Mouse (Mus musculus) midbrain, embryonic 10.5 days (tissue): ENCODE data around the gene Ube2h. TPM values are rescaled to one million over a fixed set of nuclear protein-coding genes. Genes with fewer than 3 reads are reported as not detected.
A peak's percentile ranks its signal among the peaks of the same experiment; 100 is the strongest.

Experiments
- DNase-seq: peaks from one replicate; pipeline ENCODE4 v3.0.0-alpha.2; 2017; ENCODE audit warnings: low spot score
- H3K27ac ChIP-seq: fragments of 300-500 bp; sonication (generic); replicated peaks from 2 replicates; pipeline ENCODE4 v1.5.1; 2016; ENCODE audit warnings: mild to moderate bottlenecking
- H3K27me3 ChIP-seq: fragments of 300-500 bp; sonication (generic); 2 replicates; pipeline ENCODE4 v1.6.1; 2016; ENCODE audit warnings: low read depth, mild to moderate bottlenecking; ENCODE audit not compliant: poor library complexity, severe bottlenecking
- H3K36me3 ChIP-seq: fragments of 300-500 bp; sonication (generic); 2 replicates; pipeline ENCODE4 v1.6.1; 2016; ENCODE audit warnings: mild to moderate bottlenecking, moderate library complexity
- H3K4me1 ChIP-seq: fragments of 300-500 bp; sonication (generic); 2 replicates; pipeline ENCODE4 v1.6.1; 2016
- H3K4me3 ChIP-seq: fragments of 300-500 bp; sonication (generic); 2 replicates; pipeline ENCODE4 v1.5.1; 2016; ENCODE audit warnings: mild to moderate bottlenecking, moderate library complexity
- H3K9me3 ChIP-seq: fragments of 300-500 bp; sonication (generic); replicated peaks from 2 replicates; pipeline ENCODE4 v1.6.1; 2016; ENCODE audit warnings: mild to moderate bottlenecking
- WGBS: fragments of 180-500 bp; shearing (Covaris S2); methylation state at CpG from one replicate; pipeline ENCODE4 v1.1.7; 2016; 5-methylcytosine and 5-hydroxymethylcytosine counted together
- polyA plus RNA-seq: library from polyadenylated mRNA; unstranded; fragments of >200 nt; fragmentation: Nextera tagmentation; extraction: Ambion mirVana; gene quantifications from 2 replicates; pipeline ENCODE4 v1.2.1, GENCODE M21; 2016

Ube2h gene
- polyA plus RNA-seq, 1 experiment from 2014 or later: 29.0 TPM

GRCm38 (mm10) chr6:30286642-30287041 is 17.7 kb downstream of the Ube2h start:
- no peaks in the 10 kb centered on the region for H3K9me3 ChIP-seq
- no peak for DNase-seq
- no peak overlapping the region for H3K27ac ChIP-seq
- H3K27me3 ChIP-seq: no peaks in the 10 kb centered on the region
- no peaks in the 10 kb centered on the region for H3K4me1 ChIP-seq
- H3K36me3 ChIP-seq: peaks cover 60% of the 10 kb centered on the region
- H3K4me3 ChIP-seq: no peak overlapping the region

- Histone ChIP-seq H3K36me3 (peaks cover 73% of the 10 kb centered on the region), H3K4me3 (no peak overlapping the region), H3K27ac (no peak overlapping the region), H3K9me3 (no peaks in the 10 kb centered on the region), H3K27me3 (no peaks in the 10 kb centered on the region), H3K4me1 (no peaks in the 10 kb centered on the region)
- DNase-seq: no peak
These were observed 20.2 kb downstream of the Ube2h start for GRCm38 (mm10) chr6:30284177-30284576.

- H3K27me3 ChIP-seq: no peaks in the 10 kb centered on the region
- 95% methylated on average over 2 of the region's 2 CpGs for WGBS
- H3K4me1 ChIP-seq: no peaks in the 10 kb centered on the region
- H3K27ac ChIP-seq: no peak overlapping the region
- no peak overlapping the region for H3K4me3 ChIP-seq
- DNase-seq: no peak
- H3K36me3 ChIP-seq: peaks cover 75% of the 10 kb centered on the region
- no peaks in the 10 kb centered on the region for H3K9me3 ChIP-seq
These were observed 22.0 kb downstream of the Ube2h start for GRCm38 (mm10) chr6:30282361-30282760.

GRCm38 (mm10) chr6:30278374-30278773 is 26.0 kb downstream of the Ube2h start:
- 82% methylated on average over 1 of the region's 1 CpGs for WGBS
- peaks cover 12% of the 10 kb centered on the region for H3K4me1 ChIP-seq

GRCm38 (mm10) chr6:30276882-30277281 is 27.5 kb downstream of the Ube2h start:
- Histone ChIP-seq H3K4me1 (peaks cover 27% of the 10 kb centered on the region), H3K36me3 (peaks cover 61% of the 10 kb centered on the region), H3K4me3 (no peak overlapping the region), H3K27ac (no peak overlapping the region), H3K9me3 (no peaks in the 10 kb centered on the region), H3K27me3 (no peaks in the 10 kb centered on the region)
- WGBS: 94% methylated on average over 7 of the region's 7 CpGs
- DNase-seq: no peak

More at GRCm38 (mm10) chr6:30278374-30278773, 26.0 kb downstream of the Ube2h start:
- DNase-seq: no peak
- H3K4me3 ChIP-seq: no peak overlapping the region
- no peaks in the 10 kb centered on the region for H3K9me3 ChIP-seq
- peaks cover 71% of the 10 kb centered on the region for H3K36me3 ChIP-seq
- H3K27ac ChIP-seq: no peak overlapping the region
- H3K27me3 ChIP-seq: no peaks in the 10 kb centered on the region

GRCm38 (mm10) chr6:30276375-30276774 is 28.0 kb downstream of the Ube2h start:
- no peaks in the 10 kb centered on the region for H3K9me3 ChIP-seq
- H3K27me3 ChIP-seq: no peaks in the 10 kb centered on the region
- WGBS: 86% methylated on average over 3 of the region's 3 CpGs
- H3K4me3 ChIP-seq: no peak overlapping the region
- H3K27ac ChIP-seq: no peak overlapping the region
- peaks cover 60% of the 10 kb centered on the region for H3K36me3 ChIP-seq
- peaks cover 32% of the 10 kb centered on the region for H3K4me1 ChIP-seq
- DNase-seq: no peak

- no peak overlapping the region for H3K27ac ChIP-seq
- H3K4me3 ChIP-seq: no peak overlapping the region
- peaks cover 32% of the 10 kb centered on the region for H3K4me1 ChIP-seq
- H3K9me3 ChIP-seq: no peaks in the 10 kb centered on the region
- no peak for DNase-seq
- 87% methylated on average over 5 of the region's 5 CpGs for WGBS
- H3K36me3 ChIP-seq: peaks cover 59% of the 10 kb centered on the region
- H3K27me3 ChIP-seq: no peaks in the 10 kb centered on the region
These were observed 29.0 kb downstream of the Ube2h start for GRCm38 (mm10) chr6:30275159-30275847.

- H3K27ac ChIP-seq: peak overlapping the region; percentile 14; the same call in 1 of the 2 replicates
- 39% methylated on average over 3 of the region's 3 CpGs for WGBS
These were observed 31.4 kb downstream of the Ube2h start for GRCm38 (mm10) chr6:30272911-30273310.

GRCm38 (mm10) chr6:30272338-30272905 is 31.9 kb downstream of the Ube2h start:
- H3K36me3 ChIP-seq: peaks cover 54% of the 10 kb centered on the region
- DNase-seq: no peak
- WGBS: 62% methylated on average over 11 of the region's 11 CpGs
- H3K27me3 ChIP-seq: no peaks in the 10 kb centered on the region
- H3K4me1 ChIP-seq: peaks cover 32% of the 10 kb centered on the region
- H3K27ac ChIP-seq: no peak overlapping the region
- H3K4me3 ChIP-seq: no peak overlapping the region
- no peaks in the 10 kb centered on the region for H3K9me3 ChIP-seq

More at GRCm38 (mm10) chr6:30272911-30273310, 31.4 kb downstream of the Ube2h start:
- DNase-seq: no peak
- Histone ChIP-seq H3K36me3 (peaks cover 52% of the 10 kb centered on the region), H3K9me3 (no peaks in the 10 kb centered on the region), H3K4me1 (peaks cover 32% of the 10 kb centered on the region), H3K4me3 (no peak overlapping the region), H3K27me3 (no peaks in the 10 kb centered on the region)

- no peak for DNase-seq
- H3K9me3 ChIP-seq: no peaks in the 10 kb centered on the region
- WGBS: 87% methylated on average over 5 of the region's 5 CpGs
- H3K27me3 ChIP-seq: no peaks in the 10 kb centered on the region
- H3K27ac ChIP-seq: no peak overlapping the region
- H3K4me3 ChIP-seq: no peak overlapping the region
- peaks cover 62% of the 10 kb centered on the region for H3K36me3 ChIP-seq
- H3K4me1 ChIP-seq: peaks cover 26% of the 10 kb centered on the region
These were observed 34.5 kb downstream of the Ube2h start for GRCm38 (mm10) chr6:30269846-30270245.

- no peak for DNase-seq
- Histone ChIP-seq H3K27ac (no peak overlapping the region), H3K27me3 (no peaks in the 10 kb centered on the region), H3K36me3 (peaks cover 68% of the 10 kb centered on the region), H3K4me1 (peaks cover 11% of the 10 kb centered on the region), H3K4me3 (no peak overlapping the region), H3K9me3 (no peaks in the 10 kb centered on the region)
- 92% methylated on average over 7 of the region's 7 CpGs for WGBS
These were observed 36.9 kb downstream of the Ube2h start for GRCm38 (mm10) chr6:30267486-30267885.

GRCm38 (mm10) chr6:30265402-30265801 is 38.9 kb downstream of the Ube2h start:
- DNase-seq: no peak
- no peak overlapping the region for H3K4me3 ChIP-seq
- H3K9me3 ChIP-seq: no peaks in the 10 kb centered on the region
- no peaks in the 10 kb centered on the region for H3K27me3 ChIP-seq
- WGBS: 93% methylated on average over 4 of the region's 4 CpGs
- H3K4me1 ChIP-seq: no peaks in the 10 kb centered on the region
- peaks cover 75% of the 10 kb centered on the region for H3K36me3 ChIP-seq
- H3K27ac ChIP-seq: no peak overlapping the region

- no peaks in the 10 kb centered on the region for H3K9me3 ChIP-seq
- no peaks in the 10 kb centered on the region for H3K27me3 ChIP-seq
- H3K4me1 ChIP-seq: no peaks in the 10 kb centered on the region
- no peak overlapping the region for H3K27ac ChIP-seq
- peaks cover 84% of the 10 kb centered on the region for H3K36me3 ChIP-seq
- no peak for DNase-seq
- WGBS: 95% methylated on average over 4 of the region's 4 CpGs
- no peak overlapping the region for H3K4me3 ChIP-seq
These were observed 41.3 kb downstream of the Ube2h start for GRCm38 (mm10) chr6:30263053-30263452.
